Mouse (Mus musculus): ENCODE data around the gene Fbxo2. TPM values are rescaled to one million over a fixed set of nuclear protein-coding genes. Genes with fewer than 3 reads are reported as not detected.
"Not testable (repeated sequence)": the region's sequence is repeated elsewhere in the genome, so short reads cannot be mapped to it uniquely, and the experiment has no call there.

Gene Fbxo2
- total RNA-seq (2021), result 100 to 1,000 TPM; 101 to 107 TPM
- long read RNA-seq, experiment 1, transcript Fbxo2-201 (6 exons, 1,288 nt), result major isoform, 70 of 79 reads
- long read RNA-seq, experiment 1, partial matches to known transcripts, result 5 of 79 reads
- long read RNA-seq, experiment 1, other reads (novel, unspliced or antisense), result 4 of 79 reads
- long read RNA-seq, experiment 2, transcript Fbxo2-201 (6 exons, 1,288 nt), result major isoform, 63 of 74 reads
- long read RNA-seq, experiment 2, partial matches to known transcripts, result 6 of 74 reads
- long read RNA-seq, experiment 2, other reads (novel, unspliced or antisense), result 5 of 74 reads

GRCm38 (mm10) chr4:148160436-148161390 lies at the start of gene Fbxo2, which contains the start of gene Fbxo44:
Fbxo2 (plus strand) TSS chr4:148160621.
Fbxo44 (minus strand) TSS chr4:148160482.
- H3K27ac ChIP-seq, result peak within 1 kb of the TSS; percentile 96
- TF ChIP-seq CTCF (IDR thresholded peaks at IDR 0.05), result no peak
- DNase-seq (ENCODE audit: extremely low spot score in 1 of 2, low spot score in 2 of 2), result peak; percentile 66 to 70
- H3K4me3 ChIP-seq, result peak within 1 kb of the TSS; percentile 58
- intact Hi-C loops (cut with DNase I), result no loop called here

GRCm38 (mm10) chr4:148112519-148112918 lies 47.9 kb upstream of the Fbxo2 start:
- DNase-seq (ENCODE audit: extremely low spot score in 1 of 2, low spot score in 2 of 2), result no peak
- Histone ChIP-seq H3K4me3 (no peak overlapping the region), H3K27ac (no peak overlapping the region)
- no peak for TF ChIP-seq CTCF (IDR thresholded peaks at IDR 0.05)
- intact Hi-C loops (cut with DNase I), result no loop called here

- H3K27ac ChIP-seq, result no peak overlapping the region
- TF ChIP-seq CTCF (IDR thresholded peaks at IDR 0.05), result peak; percentile 90
- no peak overlapping the region for H3K4me3 ChIP-seq
- DNase-seq (ENCODE audit: extremely low spot score in 1 of 2, low spot score in 2 of 2), result peak; percentile 74 to 88
- intact Hi-C loops (cut with DNase I), result loop anchor here (1.0 to 5.0 kb wide), 2 partner anchors 53 to 322 kb away; no protein-coding TSS in a partner anchor
Measured at GRCm38 (mm10) chr4:148114758-148115391, 45.5 kb upstream of the Fbxo2 start.

- Histone ChIP-seq H3K4me3 (no peak overlapping the region), H3K27ac (no peak overlapping the region)
- no peak for DNase-seq (ENCODE audit: extremely low spot score in 1 of 2, low spot score in 2 of 2)
- intact Hi-C loops (cut with DNase I), result loop anchor here (5.0 kb wide), 1 partner anchor 322 kb away; no protein-coding TSS in a partner anchor
- peak; percentile 47 for TF ChIP-seq CTCF (IDR thresholded peaks at IDR 0.05)
Measured at GRCm38 (mm10) chr4:148115467-148115866, 45.0 kb upstream of the Fbxo2 start.

- DNase-seq (ENCODE audit: extremely low spot score in 1 of 2, low spot score in 2 of 2), result no peak
- intact Hi-C loops (cut with DNase I), result loop anchor here (5.0 kb wide), 1 partner anchor 321 kb away; no protein-coding TSS in a partner anchor
- Histone ChIP-seq H3K4me3 (no peak overlapping the region), H3K27ac (no peak overlapping the region)
- peak; percentile 38 for TF ChIP-seq CTCF (IDR thresholded peaks at IDR 0.05)
Measured at GRCm38 (mm10) chr4:148116657-148117056, 43.8 kb upstream of the Fbxo2 start.

- peak; percentile 35 for TF ChIP-seq CTCF (IDR thresholded peaks at IDR 0.05)
- intact Hi-C loops (cut with DNase I), result loop anchor here (5.0 kb wide), 1 partner anchor 320 kb away; no protein-coding TSS in a partner anchor
- DNase-seq (ENCODE audit: extremely low spot score in 1 of 2, low spot score in 2 of 2), result no peak
- H3K4me3 ChIP-seq, result no peak overlapping the region
- H3K27ac ChIP-seq, result no peak overlapping the region
Measured at GRCm38 (mm10) chr4:148117392-148117791, 43.0 kb upstream of the Fbxo2 start.

GRCm38 (mm10) chr4:148119578-148119977 lies 40.8 kb upstream of the Fbxo2 start:
- not testable (repeated sequence) for DNase-seq (ENCODE audit: extremely low spot score in 1 of 2, low spot score in 2 of 2); H3K27ac ChIP-seq; H3K4me3 ChIP-seq
- intact Hi-C loops (cut with DNase I), result loop anchor here (5.0 kb wide), 1 partner anchor 318 kb away; no protein-coding TSS in a partner anchor
- TF ChIP-seq CTCF (IDR thresholded peaks at IDR 0.05), result peak; percentile 11

- intact Hi-C loops (cut with DNase I), result no loop called here
Measured at GRCm38 (mm10) chr4:148120555-148120954, 39.9 kb upstream of the Fbxo2 start.

GRCm38 (mm10) chr4:148121362-148121761 lies 39.1 kb upstream of the Fbxo2 start:
- no peak for TF ChIP-seq CTCF (IDR thresholded peaks at IDR 0.05)
- Histone ChIP-seq H3K27ac (no peak overlapping the region), H3K4me3 (no peak overlapping the region)
- intact Hi-C loops (cut with DNase I), result no loop called here
- no peak for DNase-seq (ENCODE audit: extremely low spot score in 1 of 2, low spot score in 2 of 2)

More at GRCm38 (mm10) chr4:148120555-148120954, 39.9 kb upstream of the Fbxo2 start:
- DNase-seq (ENCODE audit: extremely low spot score in 1 of 2, low spot score in 2 of 2), result no peak
- H3K27ac ChIP-seq, result no peak overlapping the region
- TF ChIP-seq CTCF (IDR thresholded peaks at IDR 0.05), result no peak
- H3K4me3 ChIP-seq, result no peak overlapping the region

- Histone ChIP-seq H3K27ac (no peak overlapping the region), H3K4me3 (no peak overlapping the region)
- no peak for DNase-seq (ENCODE audit: extremely low spot score in 1 of 2, low spot score in 2 of 2)
- TF ChIP-seq CTCF (IDR thresholded peaks at IDR 0.05), result no peak
- intact Hi-C loops (cut with DNase I), result no loop called here
Measured at GRCm38 (mm10) chr4:148121982-148122693, 38.3 kb upstream of the Fbxo2 start.

GRCm38 (mm10) chr4:148122694-148123066 lies 37.7 kb upstream of the Fbxo2 start:
- DNase-seq (ENCODE audit: extremely low spot score in 1 of 2, low spot score in 2 of 2), result no peak
- Histone ChIP-seq H3K4me3 (no peak overlapping the region), H3K27ac (no peak overlapping the region)
- intact Hi-C loops (cut with DNase I), result no loop called here
- no peak for TF ChIP-seq CTCF (IDR thresholded peaks at IDR 0.05)

Data from left cerebral cortex, adult 2 months (tissue).